Mouse (Mus musculus): Measurements from ENCODE around the gene Gm8660. TPM values are rescaled to one million over a fixed set of nuclear protein-coding genes. Genes with fewer than 3 reads are reported as not detected.
"Not testable (repeated sequence)": the region's sequence is repeated elsewhere in the genome, so short reads cannot be mapped to it uniquely, and the experiment has no call there.

Gm8660 gene
- polyA plus RNA-seq (2011; ENCODE audit: insufficient read length, low read depth, missing spikeins) = not detected in 2 replicates

GRCm38 (mm10) chr7:22370939-22371338 is at the start of gene Gm8660:
TSS of gene Gm8660 (minus strand) at chr7:22371039.
- not testable (repeated sequence) for H3K27ac ChIP-seq (ENCODE audit: insufficient read depth, low read length); H3K4me1 ChIP-seq (ENCODE audit: control insufficient read depth, insufficient read depth, low read length); H3K4me3 ChIP-seq (ENCODE audit: insufficient read depth, low read length)

- not testable (repeated sequence) for H3K27ac ChIP-seq (ENCODE audit: insufficient read depth, low read length); H3K4me3 ChIP-seq (ENCODE audit: insufficient read depth, low read length); H3K4me1 ChIP-seq (ENCODE audit: control insufficient read depth, insufficient read depth, low read length)
Observed at GRCm38 (mm10) chr7:22413283-22413682, 42.4 kb upstream of the Gm8660 start, which contains the start of gene Vmn1r148. TSS of gene Vmn1r148 (plus strand) at chr7:22413583.

GRCm38 (mm10) chr7:22329617-22330016 is 41.2 kb downstream of the Gm8660 start, which contains the start of gene Gm4187:
TSS of gene Gm4187 (minus strand) at chr7:22329717.
- not testable (repeated sequence) for H3K27ac ChIP-seq (ENCODE audit: insufficient read depth, low read length); H3K4me1 ChIP-seq (ENCODE audit: control insufficient read depth, insufficient read depth, low read length); H3K4me3 ChIP-seq (ENCODE audit: insufficient read depth, low read length)

Other genes starting within 250 kb of the Gm8660 start
- not detected in 2 replicates for gene Gm10666, start 236.3 kb downstream of the Gm8660 start, polyA plus RNA-seq (2011; ENCODE audit: insufficient read length, low read depth, missing spikeins)
- not detected in 2 replicates for gene Vmn1r142, start 207.0 kb downstream of the Gm8660 start, polyA plus RNA-seq (2011; ENCODE audit: insufficient read length, low read depth, missing spikeins)
- gene Vmn1r143, start 181.7 kb downstream of the Gm8660 start, polyA plus RNA-seq (2011; ENCODE audit: insufficient read length, low read depth, missing spikeins) = not detected in 2 replicates
- gene Gm8653, start 169.8 kb downstream of the Gm8660 start, polyA plus RNA-seq (2011; ENCODE audit: insufficient read length, low read depth, missing spikeins) = not detected in 2 replicates
- not detected in 2 replicates for gene Gm8453, start 141.6 kb downstream of the Gm8660 start, polyA plus RNA-seq (2011; ENCODE audit: insufficient read length, low read depth, missing spikeins)
- not detected in 2 replicates for gene Gm4187, start 41.3 kb downstream of the Gm8660 start, polyA plus RNA-seq (2011; ENCODE audit: insufficient read length, low read depth, missing spikeins)
- gene Vmn1r148, start 42.5 kb upstream of the Gm8660 start, polyA plus RNA-seq (2011; ENCODE audit: insufficient read length, low read depth, missing spikeins) = not detected in 2 replicates
- not detected in 2 replicates for gene Vmn1r149, start 67.2 kb upstream of the Gm8660 start, polyA plus RNA-seq (2011; ENCODE audit: insufficient read length, low read depth, missing spikeins)
- not detected in 2 replicates for gene Gm10665, start 93.0 kb upstream of the Gm8660 start, polyA plus RNA-seq (2011; ENCODE audit: insufficient read length, low read depth, missing spikeins)
- not detected in 2 replicates for gene Vmn1r151, start 128.6 kb upstream of the Gm8660 start, polyA plus RNA-seq (2011; ENCODE audit: insufficient read length, low read depth, missing spikeins)
- not detected in 2 replicates for gene Vmn1r152, start 151.9 kb upstream of the Gm8660 start, polyA plus RNA-seq (2011; ENCODE audit: insufficient read length, low read depth, missing spikeins)
- not detected in 2 replicates for gene Gm8677, start 163.8 kb upstream of the Gm8660 start, polyA plus RNA-seq (2011; ENCODE audit: insufficient read length, low read depth, missing spikeins)
- not detected in 2 replicates for gene Gm4201, start 194.3 kb upstream of the Gm8660 start, polyA plus RNA-seq (2011; ENCODE audit: insufficient read length, low read depth, missing spikeins)
- gene Gm4565, start 217.1 kb upstream of the Gm8660 start, polyA plus RNA-seq (2011; ENCODE audit: insufficient read length, low read depth, missing spikeins) = not detected in 2 replicates

Data from embryonic fibroblast, embryonic 13.5 days (primary cell).